Mouse (Mus musculus) retina, adult 2 months (tissue): Measurements from ENCODE around the gene Prpf4.

ENCODE experiments used
- DNase-seq: peaks from one replicate; pipeline ENCODE4 v3.0.0-alpha.2; 2012; ENCODE audit warnings: low read depth, low spot score

The Prpf4 gene

GRCm38 (mm10) chr4:62389592-62390512 lies 18.7 kb upstream of the Prpf4 start:
- no peak for DNase-seq

- DNase-seq: no peak
Measured at GRCm38 (mm10) chr4:62391892-62392291, 16.7 kb upstream of the Prpf4 start.

DNA sequence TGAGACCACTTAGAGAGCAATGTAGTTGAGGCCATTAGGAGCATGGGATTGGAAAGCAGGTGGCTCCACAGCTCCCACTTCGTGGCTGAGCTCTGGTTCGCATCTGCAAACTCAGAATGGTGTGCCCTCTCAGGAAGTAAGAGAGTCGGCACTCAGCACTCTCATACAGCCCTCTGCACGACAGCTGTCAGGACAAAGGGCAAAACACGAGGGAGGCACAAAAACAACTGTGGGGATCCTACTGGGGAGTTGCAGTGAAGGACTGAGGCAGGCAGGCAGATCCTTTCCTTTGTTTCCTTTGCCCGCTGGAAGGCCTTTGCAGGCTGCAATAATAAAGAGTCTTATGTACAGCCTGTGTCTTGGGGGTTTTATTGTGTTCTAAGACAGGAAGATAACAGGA lies 15.1 kb upstream of the Prpf4 start:
- DNase-seq: no peak

DNA sequence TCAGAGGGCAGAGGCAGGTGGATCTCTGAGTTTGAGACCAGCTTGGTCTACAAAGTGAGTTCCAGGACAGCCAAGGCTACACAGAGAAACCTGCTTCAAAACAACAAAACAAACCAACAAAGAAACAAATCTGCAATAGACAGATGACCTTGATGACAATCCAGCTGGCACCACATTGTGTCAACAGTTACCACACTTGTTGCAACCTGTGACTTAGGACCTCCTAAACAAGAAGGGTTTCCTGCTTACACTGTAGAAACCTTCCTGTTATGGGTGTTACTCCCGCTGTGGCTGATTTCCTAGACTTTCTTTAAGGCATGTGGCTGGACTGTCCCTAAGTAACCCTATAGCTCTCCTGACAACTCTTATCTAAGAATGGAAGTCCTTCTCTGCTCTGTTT lies 12.8 kb upstream of the Prpf4 start:
- DNase-seq: no peak

DNA sequence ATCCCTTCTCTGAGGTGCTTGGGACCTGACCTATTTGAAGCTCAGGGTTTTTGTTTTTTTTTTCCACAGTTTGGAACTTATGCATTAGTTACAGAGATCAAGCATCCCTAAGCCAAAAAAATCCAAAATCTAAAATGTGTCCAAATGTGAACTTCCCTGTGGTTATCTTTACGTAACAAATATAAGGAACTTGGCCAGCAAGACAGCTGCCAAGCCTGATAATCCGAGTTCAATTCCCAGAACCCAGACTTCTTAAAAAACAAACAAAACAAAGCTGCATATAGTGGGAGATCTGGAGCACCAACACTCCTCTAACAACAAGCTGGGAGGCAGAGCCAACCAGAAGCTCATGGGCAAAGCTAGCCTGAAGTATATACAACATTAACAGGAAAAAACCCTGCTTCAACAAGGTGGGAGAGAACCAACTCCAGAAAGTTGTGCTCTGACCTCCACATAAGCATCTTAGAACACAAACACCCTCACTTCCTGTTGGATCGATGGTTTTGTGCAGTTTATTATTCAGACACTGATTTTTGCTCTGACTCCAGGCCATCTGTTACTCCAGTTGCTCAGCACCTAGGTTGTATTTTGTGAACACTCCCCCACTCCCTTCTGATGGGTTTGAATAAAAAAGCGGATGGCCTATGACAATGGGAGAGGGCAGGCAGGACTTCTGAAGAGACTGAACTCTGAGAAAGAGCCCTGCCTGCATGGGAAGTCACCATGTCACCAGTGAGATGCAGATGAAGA lies 10.8 kb upstream of the Prpf4 start:
- no peak for DNase-seq

DNA sequence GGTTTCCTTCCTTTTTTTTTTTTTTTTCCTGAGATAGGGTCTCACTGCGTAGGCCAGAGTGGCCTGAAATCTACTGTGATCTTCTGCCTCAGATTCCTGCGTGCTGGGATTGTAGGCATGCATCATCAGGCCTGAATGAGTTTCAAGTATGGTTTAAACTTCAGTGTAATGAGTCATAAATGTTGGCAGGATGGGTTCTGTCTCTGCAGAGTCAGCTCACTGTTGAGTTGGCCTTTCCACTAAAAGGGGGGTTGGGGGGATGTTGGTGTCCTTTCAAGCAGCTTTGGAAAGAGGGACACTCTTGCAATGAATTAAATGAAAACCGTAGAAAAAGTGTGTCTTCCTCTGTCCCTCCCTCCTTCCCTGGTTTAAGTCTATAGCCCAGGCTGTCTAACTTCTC lies 9.6 kb upstream of the Prpf4 start:
- DNase-seq: no peak

DNA sequence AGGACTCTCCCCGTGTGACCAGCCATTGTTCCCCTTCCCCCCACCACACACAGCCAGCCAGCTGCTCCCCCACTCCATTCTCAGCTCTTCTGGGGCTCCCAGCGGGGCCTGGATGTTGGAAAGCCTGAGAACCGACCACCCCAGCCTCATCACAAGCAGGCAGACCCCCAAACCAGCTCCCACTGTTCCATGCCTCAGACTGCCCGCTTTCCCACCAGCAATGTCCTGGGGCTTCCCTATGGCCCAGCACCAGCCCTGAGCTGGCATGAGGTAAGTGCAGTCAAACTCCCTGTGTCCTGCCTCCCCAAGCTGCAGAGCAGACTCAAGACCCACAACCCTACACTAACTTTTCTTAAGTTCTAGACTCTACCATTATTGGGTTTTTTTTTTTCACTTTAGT lies 2.5 kb upstream of the Prpf4 start:
- no peak for DNase-seq

DNA sequence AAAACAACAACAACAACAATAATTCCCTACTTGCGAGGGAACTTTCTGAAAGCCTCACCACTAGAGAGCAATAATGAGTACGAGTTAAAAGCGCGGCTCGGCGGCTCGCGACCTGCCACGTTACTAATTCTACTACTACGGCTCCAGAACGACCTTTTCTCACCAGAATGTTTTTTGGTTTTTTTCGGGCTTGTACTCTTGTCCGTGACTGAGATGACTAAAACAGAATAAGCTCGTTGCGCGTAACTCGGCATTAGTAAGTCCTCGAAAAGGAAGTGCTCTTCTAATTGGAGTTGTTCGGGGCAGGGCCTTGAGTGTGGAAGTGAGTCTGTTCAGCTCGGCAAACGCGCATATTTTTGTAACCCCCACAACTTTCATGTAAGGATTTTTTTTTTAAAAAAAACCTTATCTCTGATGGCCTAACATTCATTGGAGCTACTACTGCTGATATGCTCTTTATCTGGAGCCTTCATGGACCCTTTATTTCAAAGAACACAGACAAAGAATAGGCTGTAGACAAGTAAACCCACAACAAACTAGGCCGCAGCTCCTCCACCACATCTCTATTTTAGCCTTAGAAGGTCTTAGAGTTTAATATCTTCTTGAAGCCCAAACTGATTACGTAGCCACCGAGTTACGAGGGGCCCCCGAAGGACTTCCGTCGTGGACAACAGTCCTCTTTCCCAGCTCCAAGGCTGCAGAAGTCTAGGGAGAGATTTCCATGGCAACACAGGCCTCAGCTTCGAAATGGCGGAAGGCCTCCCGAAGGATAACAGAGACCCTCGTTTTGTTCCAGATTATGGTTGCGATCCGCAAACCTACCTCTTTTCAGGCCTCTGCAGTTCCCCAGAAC lies 641 bp upstream of the Prpf4 start:
- DNase-seq: peak; percentile 33

DNA sequence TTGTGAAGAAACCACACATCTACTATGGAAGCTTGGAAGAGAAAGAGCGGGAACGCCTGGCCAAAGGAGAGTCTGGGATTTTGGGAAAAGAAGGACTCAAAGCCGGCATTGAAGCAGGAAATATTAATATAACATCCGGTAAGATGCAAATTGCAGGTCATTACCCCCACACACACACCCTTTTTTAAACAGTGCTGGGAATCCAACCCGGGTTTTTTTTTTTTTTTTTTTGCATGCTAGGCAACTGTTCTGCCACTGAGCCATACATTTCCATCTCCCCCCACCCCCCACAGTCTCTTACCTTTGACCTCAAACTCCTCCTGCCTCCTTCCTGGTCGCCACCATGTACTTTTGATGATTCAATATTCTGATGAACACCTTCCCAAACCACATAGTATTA lies 1.0 kb downstream of the Prpf4 start:
- DNase-seq: no peak

DNA sequence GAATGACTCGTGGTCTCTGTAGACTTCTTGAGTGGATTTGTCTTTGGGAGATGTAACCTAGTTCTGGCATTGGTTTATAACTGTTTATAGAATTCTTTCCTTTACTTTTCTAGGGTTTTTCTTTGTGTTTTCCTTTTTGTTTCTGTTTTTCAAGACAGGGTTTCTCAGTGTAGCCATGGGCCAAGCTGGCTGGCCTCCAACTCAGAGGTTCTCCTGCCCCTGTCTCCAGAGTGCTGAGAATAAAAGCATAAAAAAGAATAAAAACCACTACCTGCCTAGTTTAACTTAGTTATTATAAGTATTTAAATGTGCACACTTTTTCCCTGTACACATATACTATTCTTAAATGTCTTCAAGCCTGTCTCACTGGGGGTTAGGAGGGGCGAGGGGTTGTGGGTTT lies 1.7 kb downstream of the Prpf4 start:
- DNase-seq: no peak

DNA sequence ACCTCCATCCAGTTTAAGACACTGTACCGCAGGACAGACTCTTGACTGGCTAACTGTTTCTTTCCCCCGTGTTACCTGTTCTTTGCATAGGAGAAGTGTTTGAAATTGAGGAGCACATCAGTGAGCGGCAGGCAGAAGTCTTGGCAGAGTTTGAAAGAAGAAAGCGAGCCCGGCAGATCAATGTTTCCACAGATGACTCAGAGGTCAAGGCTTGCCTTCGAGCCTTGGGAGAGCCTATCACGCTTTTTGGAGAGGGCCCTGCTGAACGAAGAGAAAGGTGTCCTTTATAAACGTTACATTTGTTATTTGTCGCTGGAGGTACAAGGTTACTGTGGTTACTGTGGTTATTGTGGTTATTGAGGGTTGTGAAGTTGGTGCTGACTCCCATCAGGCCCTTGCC lies 3.0 kb downstream of the Prpf4 start:
- no peak for DNase-seq

DNA sequence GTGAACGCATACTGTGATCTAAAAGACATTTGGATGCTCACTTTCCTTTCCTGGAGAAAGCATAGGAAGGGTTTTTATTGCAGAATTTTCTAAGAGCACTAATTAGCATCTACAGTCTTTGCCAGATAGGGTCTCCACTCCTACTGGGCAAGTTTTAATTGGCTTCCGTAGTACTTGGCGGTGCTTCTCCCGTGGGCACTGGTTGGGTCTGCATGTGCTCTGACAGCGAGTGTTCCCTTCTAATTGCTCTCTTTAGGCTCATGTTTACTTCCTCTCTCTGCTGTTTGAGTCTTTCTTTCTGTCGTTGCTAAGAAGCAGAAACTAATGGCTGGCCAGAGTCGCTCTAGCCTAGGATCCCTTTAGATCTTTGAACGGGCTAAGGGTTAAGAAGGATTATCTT lies 9.9 kb downstream of the Prpf4 start:
- no peak for DNase-seq

DNA sequence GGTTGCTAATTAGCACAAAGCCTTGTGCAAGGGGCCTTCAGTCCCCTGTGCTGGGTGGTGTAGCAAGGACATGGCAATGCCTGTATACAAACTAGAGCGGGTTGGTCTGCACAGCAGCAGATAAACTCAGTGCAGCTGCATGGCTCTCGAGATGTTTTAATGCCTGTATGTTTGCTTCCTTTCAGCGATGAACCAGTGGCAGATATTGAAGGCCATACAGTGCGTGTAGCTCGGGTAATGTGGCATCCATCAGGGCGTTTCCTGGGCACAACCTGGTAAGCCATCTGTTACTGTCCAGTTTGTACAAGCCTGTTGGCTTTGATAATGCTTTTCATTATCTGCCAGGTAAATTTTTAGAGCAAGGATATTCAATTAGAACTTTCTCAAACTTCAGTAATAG lies 10.5 kb downstream of the Prpf4 start:
- no peak for DNase-seq

DNA sequence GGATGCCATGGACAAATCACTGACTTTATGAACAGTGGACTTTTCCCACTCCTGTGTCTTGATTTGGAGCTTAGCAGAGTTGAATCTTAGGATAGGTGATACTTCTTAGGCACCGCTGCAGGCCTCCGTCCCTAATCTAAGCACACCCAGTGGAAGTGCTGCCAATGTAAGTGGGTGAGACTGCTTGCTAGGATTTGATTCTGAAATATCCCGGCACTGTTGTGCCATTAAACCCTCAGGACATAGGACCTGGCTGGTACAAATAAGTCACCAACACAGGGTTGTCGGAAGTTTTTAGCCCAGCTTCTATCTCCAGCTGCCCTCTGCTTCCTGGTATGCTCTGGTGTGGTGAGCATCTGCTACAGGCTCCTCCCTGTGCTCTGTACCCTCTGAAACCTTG lies 17.3 kb downstream of the Prpf4 start:
- DNase-seq: no peak

GRCm38 (mm10) chr4:62427978-62428758 lies 19.6 kb downstream of the Prpf4 start:
- DNase-seq: no peak

DNA sequence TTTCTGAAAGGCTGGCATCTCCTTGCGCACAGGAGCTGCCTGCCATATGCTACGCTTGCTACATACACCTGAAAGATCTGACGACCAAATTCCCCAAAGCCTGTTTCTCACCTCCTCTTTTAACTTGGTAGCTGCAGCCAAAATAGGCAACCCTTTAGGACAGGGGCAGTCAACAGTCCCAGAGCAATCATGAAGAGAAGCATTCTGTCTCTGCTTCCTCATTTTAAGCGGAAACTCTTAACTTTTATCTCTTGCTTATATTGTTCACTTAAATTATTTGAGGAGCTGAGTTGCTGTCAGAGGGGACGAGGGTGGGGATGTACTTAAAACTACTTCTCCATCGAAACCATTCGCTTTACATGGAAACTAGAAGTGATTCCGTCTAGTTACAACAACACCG lies 21.0 kb downstream of the Prpf4 start:
- DNase-seq: no peak

- no peak for DNase-seq
Measured at GRCm38 (mm10) chr4:62430678-62431077, 22.1 kb downstream of the Prpf4 start.

DNA sequence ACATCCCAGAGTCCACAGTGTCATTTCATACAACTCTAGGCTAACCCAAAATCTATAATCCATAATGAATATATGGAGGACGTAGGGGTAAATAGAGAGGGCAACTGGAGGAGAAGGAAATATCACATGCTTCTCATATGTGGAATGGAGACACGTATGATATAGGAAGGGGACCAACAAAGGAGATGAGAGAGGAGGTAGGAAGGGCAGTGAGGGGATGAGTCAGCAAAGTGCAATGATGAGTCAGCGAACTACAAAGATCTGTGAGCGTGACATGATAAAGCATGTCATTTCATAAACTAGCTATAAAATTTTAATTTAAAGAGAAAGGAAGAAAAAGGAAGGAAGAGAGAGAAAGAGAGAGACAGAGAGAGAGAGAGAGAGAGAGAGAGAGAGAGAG lies 22.9 kb downstream of the Prpf4 start:
- DNase-seq: no peak

- no peak for DNase-seq
Measured at GRCm38 (mm10) chr4:62433939-62434870, 25.6 kb downstream of the Prpf4 start.

GRCm38 (mm10) chr4:62435081-62435480 lies 26.5 kb downstream of the Prpf4 start, which contains the start of gene Rnf183:
Gene Rnf183, minus strand, starts transcription at chr4:62435252.
- no peak for DNase-seq
